Mouse (Mus musculus) spleen, adult 2 months (tissue): ENCODE data around the gene Lipn. TPM values are rescaled to one million over a fixed set of nuclear protein-coding genes. Genes with fewer than 3 reads are reported as not detected.

Source experiments
- DNase-seq, 2 experiments: peaks; one replicate each; pipeline versions ENCODE4 v3.0.0 to v3.0.0-alpha.2; 2012 to 2021; ENCODE audit warnings: low spot score in 2 of 2, low read depth in 1 of 2
- H3K27ac ChIP-seq: fragments of 200-500 bp; 2 replicates; pipeline ENCODE4 v1.5.1; 2012; ENCODE audit warnings: low read length, inconsistent platforms; ENCODE audit not compliant: insufficient read depth
- H3K27me3 ChIP-seq: fragments of 200-500 bp; 2 replicates; pipeline ENCODE4 v1.6.1; 2012; ENCODE audit warnings: mild to moderate bottlenecking, moderate library complexity, low read length, inconsistent platforms; ENCODE audit not compliant: control insufficient read depth, insufficient read depth
- H3K36me3 ChIP-seq: fragments of 200-500 bp; 2 replicates; pipeline ENCODE4 v1.6.1; 2012; ENCODE audit warnings: mild to moderate bottlenecking, low read length, inconsistent platforms; ENCODE audit not compliant: control insufficient read depth, insufficient read depth
- H3K4me1 ChIP-seq: fragments of 200-500 bp; 2 replicates; pipeline ENCODE4 v1.6.1; 2011; ENCODE audit warnings: inconsistent platforms; ENCODE audit not compliant: control insufficient read depth, insufficient read depth, insufficient read length
- H3K4me3 ChIP-seq: fragments of 200-500 bp; 2 replicates; pipeline ENCODE4 v1.5.1; 2011; ENCODE audit warnings: mild to moderate bottlenecking, inconsistent platforms; ENCODE audit not compliant: insufficient read depth, insufficient read length; ENCODE audit errors: extremely low read depth
- CTCF ChIP-seq: fragments of 200-500 bp; IDR thresholded peaks from 2 replicates; pipeline ENCODE4 v1.5.1; 2011; ENCODE audit warnings: mild to moderate bottlenecking, inconsistent platforms; ENCODE audit not compliant: insufficient read depth, insufficient read length, insufficient replicate concordance; ENCODE audit errors: extremely low read depth
- POLR2A ChIP-seq: fragments of 200-500 bp; IDR thresholded peaks from 2 replicates; pipeline ENCODE4 v1.6.1; 2011; ENCODE audit warnings: low read depth, low read length, inconsistent platforms
- WGBS: fragments of 180-500 bp; shearing (Covaris S2); methylation state at CpG from one replicate; pipeline ENCODE4 v1.1.7; 2018; 5-methylcytosine and 5-hydroxymethylcytosine counted together
- polyA plus RNA-seq: library from polyadenylated mRNA; depleted of rRNA; stranded (reverse); fragments of >200 nt; gene quantifications from 2 replicates; pipeline ENCODE4 v1.2.3, GENCODE M21; 2012

The Lipn gene
- polyA plus RNA-seq, 1 experiment = 0.27 TPM

- Histone ChIP-seq H3K27ac (no peak overlapping the region), H3K4me1 (no peaks in the 10 kb centered on the region), H3K4me3 (no peak overlapping the region), H3K36me3 (no peaks in the 10 kb centered on the region), H3K27me3 (no peaks in the 10 kb centered on the region)
- 86% methylated on average over 3 of the region's 3 CpGs for WGBS
- TF ChIP-seq POLR2A (no peak), CTCF (no peak)
- no peak for DNase-seq
Measured at GRCm38 (mm10) chr19:34051502-34051901, 15.7 kb upstream of the Lipn start.

- DNase-seq = no peak
- H3K4me1 ChIP-seq = no peaks in the 10 kb centered on the region
- WGBS = 54% methylated on average over 1 of the region's 1 CpGs
- no peak overlapping the region for H3K27ac ChIP-seq
- H3K4me3 ChIP-seq = no peak overlapping the region
- H3K36me3 ChIP-seq = no peaks in the 10 kb centered on the region
- H3K27me3 ChIP-seq = no peaks in the 10 kb centered on the region
- TF ChIP-seq CTCF (no peak), POLR2A (no peak)
Measured at GRCm38 (mm10) chr19:34063547-34063946, 3.6 kb upstream of the Lipn start.

- TF ChIP-seq POLR2A (no peak), CTCF (no peak)
- Histone ChIP-seq H3K27me3 (no peaks in the 10 kb centered on the region), H3K4me1 (no peaks in the 10 kb centered on the region), H3K4me3 (no peak overlapping the region), H3K36me3 (no peaks in the 10 kb centered on the region), H3K27ac (no peak overlapping the region)
- 84% methylated on average over 4 of the region's 4 CpGs for WGBS
- DNase-seq = no peak
Measured at GRCm38 (mm10) chr19:34064059-34064458, 3.1 kb upstream of the Lipn start.

- H3K4me1 ChIP-seq = no peaks in the 10 kb centered on the region
- no peaks in the 10 kb centered on the region for H3K36me3 ChIP-seq
- no peak overlapping the region for H3K4me3 ChIP-seq
- no peak for DNase-seq
- no peak overlapping the region for H3K27ac ChIP-seq
- TF ChIP-seq CTCF (no peak), POLR2A (no peak)
- H3K27me3 ChIP-seq = no peaks in the 10 kb centered on the region
Measured at GRCm38 (mm10) chr19:34074239-34074638, 7.1 kb downstream of the Lipn start.

- no peak for DNase-seq
- H3K4me3 ChIP-seq = no peak overlapping the region
- H3K27ac ChIP-seq = no peak overlapping the region
- no peaks in the 10 kb centered on the region for H3K36me3 ChIP-seq
- H3K4me1 ChIP-seq = no peaks in the 10 kb centered on the region
- WGBS = 76% methylated on average over 2 of the region's 2 CpGs
- H3K27me3 ChIP-seq = no peaks in the 10 kb centered on the region
- TF ChIP-seq POLR2A (no peak), CTCF (no peak)
Measured at GRCm38 (mm10) chr19:34078130-34078529, 11.0 kb downstream of the Lipn start.

- no peak for TF ChIP-seq CTCF
- no peak for TF ChIP-seq POLR2A
- H3K36me3 ChIP-seq = no peaks in the 10 kb centered on the region
- WGBS = 89% methylated on average over 3 of the region's 3 CpGs
- H3K27me3 ChIP-seq = no peaks in the 10 kb centered on the region
- no peak for DNase-seq
- no peak overlapping the region for H3K27ac ChIP-seq
- no peaks in the 10 kb centered on the region for H3K4me1 ChIP-seq
- no peak overlapping the region for H3K4me3 ChIP-seq
Measured at GRCm38 (mm10) chr19:34089011-34089680, 22.0 kb downstream of the Lipn start.

GRCm38 (mm10) chr19:34095381-34095780 lies 28.2 kb downstream of the Lipn start:
- no peak for TF ChIP-seq POLR2A
- TF ChIP-seq CTCF = no peak
- 81% methylated on average over 5 of the region's 5 CpGs for WGBS
- H3K4me1 ChIP-seq = no peaks in the 10 kb centered on the region
- no peak overlapping the region for H3K4me3 ChIP-seq
- no peak for DNase-seq
- H3K27ac ChIP-seq = no peak overlapping the region
- no peaks in the 10 kb centered on the region for H3K27me3 ChIP-seq
- H3K36me3 ChIP-seq = no peaks in the 10 kb centered on the region
